Mouse (Mus musculus): Measurements from ENCODE around the gene Ndufa8. TPM values are rescaled to one million over a fixed set of nuclear protein-coding genes. Genes with fewer than 3 reads are reported as not detected.

Ndufa8 gene
- polyA plus RNA-seq, 1 experiment from 2014 or later: 361 TPM

GRCm38 (mm10) chr2:35996753-35997152, 52.5 kb downstream of the Ndufa8 start:
- no peak for ATAC-seq
- Histone ChIP-seq H3K27ac (ENCODE audit: low read depth, low read length) (no peak overlapping the region), H3K9ac (ENCODE audit: low read depth, low read length) (no peak overlapping the region), H3K36me3 (ENCODE audit: control insufficient read depth, insufficient read depth) (no peaks in the 10 kb centered on the region), H3K4me2 (replicated peaks; ENCODE audit: low read depth) (no peak overlapping the region), H3K9me3 (ENCODE audit: control insufficient read depth) (no peaks in the 10 kb centered on the region), H3K4me1 (replicated peaks; ENCODE audit: control insufficient read depth, insufficient read depth, low read length) (no peaks in the 10 kb centered on the region), H3K27me3 (replicated peaks; ENCODE audit: control insufficient read depth, insufficient read depth, low read length) (no peaks in the 10 kb centered on the region), H3K4me3 (ENCODE audit: low read depth, low read length) (no peak overlapping the region)
- 80% methylated on average over 2 of the region's 2 CpGs for WGBS
- TF ChIP-seq CTCF (IDR thresholded peaks at IDR 0.05; ENCODE audit: low read depth): no peak

GRCm38 (mm10) chr2:35994303-35994702, 54.9 kb downstream of the Ndufa8 start:
- Histone ChIP-seq H3K9ac (ENCODE audit: low read depth, low read length) (no peak overlapping the region), H3K4me2 (replicated peaks; ENCODE audit: low read depth) (no peak overlapping the region), H3K4me3 (ENCODE audit: low read depth, low read length) (no peak overlapping the region), H3K4me1 (replicated peaks; ENCODE audit: control insufficient read depth, insufficient read depth, low read length) (no peaks in the 10 kb centered on the region), H3K9me3 (ENCODE audit: control insufficient read depth) (no peaks in the 10 kb centered on the region), H3K36me3 (ENCODE audit: control insufficient read depth, insufficient read depth) (no peaks in the 10 kb centered on the region), H3K27me3 (replicated peaks; ENCODE audit: control insufficient read depth, insufficient read depth, low read length) (no peaks in the 10 kb centered on the region), H3K27ac (ENCODE audit: low read depth, low read length) (no peak overlapping the region)
- ATAC-seq: no peak
- TF ChIP-seq CTCF (IDR thresholded peaks at IDR 0.05; ENCODE audit: low read depth): no peak
- WGBS: 68% methylated on average over 6 of the region's 6 CpGs

- Histone ChIP-seq H3K27ac (ENCODE audit: low read depth, low read length) (no peak overlapping the region), H3K27me3 (replicated peaks; ENCODE audit: control insufficient read depth, insufficient read depth, low read length) (no peaks in the 10 kb centered on the region), H3K9me3 (ENCODE audit: control insufficient read depth) (no peaks in the 10 kb centered on the region), H3K4me2 (replicated peaks; ENCODE audit: low read depth) (no peak overlapping the region), H3K4me1 (replicated peaks; ENCODE audit: control insufficient read depth, insufficient read depth, low read length) (no peaks in the 10 kb centered on the region), H3K36me3 (ENCODE audit: control insufficient read depth, insufficient read depth) (no peaks in the 10 kb centered on the region), H3K4me3 (ENCODE audit: low read depth, low read length) (no peak overlapping the region), H3K9ac (ENCODE audit: low read depth, low read length) (no peak overlapping the region)
- no peak for ATAC-seq
- WGBS: 77% methylated on average over 2 of the region's 2 CpGs
- no peak for TF ChIP-seq CTCF (IDR thresholded peaks at IDR 0.05; ENCODE audit: low read depth)
Observed at GRCm38 (mm10) chr2:35993481-35993880, 55.7 kb downstream of the Ndufa8 start.

- ATAC-seq: no peak
- Histone ChIP-seq H3K9ac (ENCODE audit: low read depth, low read length) (no peak overlapping the region), H3K36me3 (ENCODE audit: control insufficient read depth, insufficient read depth) (no peaks in the 10 kb centered on the region), H3K4me2 (replicated peaks; ENCODE audit: low read depth) (no peak overlapping the region), H3K27ac (ENCODE audit: low read depth, low read length) (no peak overlapping the region), H3K4me3 (ENCODE audit: low read depth, low read length) (no peak overlapping the region), H3K27me3 (replicated peaks; ENCODE audit: control insufficient read depth, insufficient read depth, low read length) (no peaks in the 10 kb centered on the region), H3K9me3 (ENCODE audit: control insufficient read depth) (no peaks in the 10 kb centered on the region), H3K4me1 (replicated peaks; ENCODE audit: control insufficient read depth, insufficient read depth, low read length) (no peaks in the 10 kb centered on the region)
- TF ChIP-seq CTCF (IDR thresholded peaks at IDR 0.05; ENCODE audit: low read depth): no peak
- WGBS: 86% methylated on average over 3 of the region's 3 CpGs
Observed at GRCm38 (mm10) chr2:35992259-35992658, 56.9 kb downstream of the Ndufa8 start.

Other genes starting within 250 kb of the Ndufa8 start
- 0.38 and 0.44 TPM in 2 replicates for gene Ttll11, start 69.5 kb downstream of the Ndufa8 start, polyA plus RNA-seq (2015; fragmentation: Nextera tagmentation; extraction: Ambion mirVana)
- not detected in 2 replicates for gene Morn5, start 52 bp upstream of the Ndufa8 start, polyA plus RNA-seq (2015; fragmentation: Nextera tagmentation; extraction: Ambion mirVana)
- 0.58 and 0.61 TPM in 2 replicates for gene Lhx6, start 56.0 kb upstream of the Ndufa8 start, polyA plus RNA-seq (2015; fragmentation: Nextera tagmentation; extraction: Ambion mirVana)
- 17.3 and 20.4 TPM in 2 replicates for gene Mrrf, start 87.0 kb upstream of the Ndufa8 start, polyA plus RNA-seq (2015; fragmentation: Nextera tagmentation; extraction: Ambion mirVana)
- gene Rbm18, start 87.4 kb upstream of the Ndufa8 start, polyA plus RNA-seq (2015; fragmentation: Nextera tagmentation; extraction: Ambion mirVana): 26.5 and 28.9 TPM in 2 replicates
- gene Ptgs1, start 181.0 kb upstream of the Ndufa8 start, polyA plus RNA-seq (2015; fragmentation: Nextera tagmentation; extraction: Ambion mirVana): 29.5 and 31.0 TPM in 2 replicates